Mouse (Mus musculus) urinary bladder, adult 18-20 months (tissue): ENCODE results near the gene B020004J07Rik.
"Not testable (repeated sequence)": the region's sequence is repeated elsewhere in the genome, so short reads cannot be mapped to it uniquely, and the experiment has no call there.

Experiments used
- DNase-seq, 2 experiments: peaks; one replicate each; pipeline ENCODE4 v3.0.0; 2022; ENCODE audit warnings: low spot score in 2 of 2, mixed read lengths in 2 of 2

The B020004J07Rik gene

DNA sequence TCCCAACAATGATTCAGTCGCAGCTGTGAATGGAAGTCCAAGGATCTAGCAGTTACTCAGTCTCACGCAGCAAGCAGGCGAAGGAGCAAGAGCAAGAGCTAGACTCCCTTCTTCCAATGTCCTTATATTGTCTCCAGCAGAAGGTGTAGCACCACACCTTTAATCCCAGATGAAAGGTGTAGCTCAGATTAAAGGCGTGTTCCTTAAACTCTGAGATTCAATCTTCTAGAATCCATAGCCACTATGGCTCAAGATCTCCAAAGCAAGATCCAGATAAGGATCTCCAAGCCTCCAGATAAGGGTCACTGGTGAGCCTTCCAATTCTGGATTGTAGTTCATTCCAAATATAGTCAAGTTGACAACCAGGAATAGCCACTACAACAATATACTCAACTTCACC, at the start of gene B020004J07Rik:
B020004J07Rik (minus strand) TSS at position 101 of the 400 bp plus-strand sequence.
- not testable (repeated sequence) for DNase-seq

DNA sequence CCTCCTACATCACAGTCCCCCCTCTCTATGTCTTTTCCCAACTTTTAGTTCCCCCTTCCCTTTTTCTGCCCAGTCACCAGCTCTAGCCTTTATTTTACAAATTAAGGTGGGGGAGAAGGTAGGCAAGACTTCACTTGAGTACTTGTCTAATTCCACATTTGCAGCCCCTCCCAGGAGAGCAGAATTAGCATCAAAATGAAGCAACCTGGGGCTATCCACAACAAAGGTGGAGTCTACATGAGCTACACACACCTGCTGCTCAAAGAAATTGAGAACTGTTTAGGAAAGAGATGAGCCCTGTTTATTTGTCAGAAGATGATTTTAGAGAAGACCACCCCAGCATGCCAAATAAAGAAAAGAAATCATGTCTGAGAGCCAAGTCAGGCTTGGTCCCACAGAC, 45.6 kb upstream of the B020004J07Rik start:
- no peak for DNase-seq

DNA sequence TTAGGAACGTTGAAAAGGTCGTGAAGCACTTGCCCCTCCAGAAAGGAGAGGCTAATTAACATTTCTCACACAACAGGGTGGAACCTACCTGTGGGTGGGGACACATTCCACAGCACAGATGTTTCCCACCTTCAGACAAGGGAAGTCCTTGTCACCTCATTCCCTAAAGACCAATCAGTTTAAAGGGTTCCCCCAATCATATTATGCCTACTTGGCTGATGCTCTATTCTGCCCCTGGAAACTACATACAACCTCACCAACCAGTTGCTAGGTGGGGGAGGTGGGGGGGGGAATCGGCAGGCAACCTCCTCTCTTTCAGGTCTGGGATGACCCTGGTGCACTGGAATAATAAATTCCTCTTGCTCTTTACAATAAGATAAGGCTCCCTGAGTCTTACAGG, 39.8 kb upstream of the B020004J07Rik start:
- DNase-seq: no peak

DNA sequence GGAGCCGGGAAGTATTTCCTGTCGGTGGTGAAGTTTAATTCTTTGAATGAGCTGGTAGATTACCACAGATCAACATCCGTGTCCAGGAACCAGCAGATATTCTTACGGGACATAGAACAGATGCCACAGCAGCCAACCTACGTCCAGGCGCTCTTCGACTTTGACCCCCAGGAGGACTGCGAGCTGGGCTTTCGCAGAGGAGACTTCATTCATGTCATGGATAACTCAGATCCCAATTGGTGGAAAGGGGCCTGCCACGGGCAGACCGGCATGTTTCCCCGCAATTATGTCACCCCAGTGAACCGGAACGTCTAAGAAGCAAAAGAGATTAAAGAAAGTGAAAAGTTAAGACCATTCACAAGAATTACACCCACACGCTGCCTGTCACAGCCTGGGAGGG, 31.9 kb upstream of the B020004J07Rik start:
- DNase-seq: not testable (repeated sequence)

DNA sequence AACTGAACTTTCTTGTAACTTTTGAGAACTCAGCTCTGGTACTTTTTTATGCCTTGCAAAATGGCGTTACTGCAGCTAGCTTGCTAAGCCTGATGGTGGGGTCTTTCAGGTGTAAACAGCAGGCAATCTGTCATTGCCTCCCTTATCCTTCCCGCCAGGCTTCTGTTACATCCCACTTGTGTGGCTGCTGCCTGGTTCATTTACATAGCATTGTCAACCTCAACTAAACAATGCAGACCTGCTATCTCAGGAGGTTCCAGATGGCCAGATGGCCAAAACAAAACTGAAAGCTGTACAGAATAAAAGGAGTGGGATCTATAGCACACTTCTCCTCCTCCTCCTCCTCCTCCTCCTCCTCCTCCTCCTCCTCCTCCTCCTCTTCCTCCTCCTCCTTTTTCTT, 28.2 kb upstream of the B020004J07Rik start:
- not testable (repeated sequence) for DNase-seq

DNA sequence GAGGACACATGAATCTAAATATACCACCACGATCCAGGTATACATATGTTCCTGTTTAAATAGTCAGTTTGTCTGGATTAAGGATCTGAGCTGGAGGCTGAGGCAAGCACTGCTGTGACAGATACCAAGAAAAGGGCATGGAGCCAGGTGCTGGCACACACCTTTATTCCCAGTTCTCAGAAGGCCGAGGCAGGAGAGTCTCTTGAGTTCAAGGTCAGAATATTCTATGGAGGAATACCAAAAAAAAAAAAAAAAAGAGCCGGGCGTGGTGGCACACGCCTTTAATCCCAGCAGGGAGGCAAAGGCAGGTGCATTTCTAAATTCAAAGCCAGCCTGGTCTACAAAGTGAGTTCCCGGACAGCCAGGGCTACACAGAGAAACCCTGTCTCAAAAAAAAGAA, 18.5 kb upstream of the B020004J07Rik start:
- DNase-seq: no peak

DNA sequence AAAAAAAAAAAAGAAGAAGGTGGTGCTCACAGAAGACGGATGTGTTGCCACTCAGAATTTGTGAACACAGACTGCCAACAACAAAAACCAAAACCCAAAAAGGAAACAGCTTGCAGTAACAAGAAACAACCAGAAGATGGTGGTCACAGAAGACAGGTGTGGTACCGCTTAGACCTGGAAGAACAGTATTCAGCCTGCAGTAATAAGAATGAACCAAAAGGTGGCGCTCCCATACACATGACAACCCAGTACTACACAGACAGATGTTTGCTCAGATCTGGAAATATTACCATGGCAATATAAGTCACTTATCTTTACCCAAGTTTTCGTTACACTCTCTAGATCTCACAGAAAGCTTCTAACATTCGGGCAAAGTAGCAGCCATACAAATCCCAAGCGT, 17.1 kb upstream of the B020004J07Rik start:
- DNase-seq: no peak

DNA sequence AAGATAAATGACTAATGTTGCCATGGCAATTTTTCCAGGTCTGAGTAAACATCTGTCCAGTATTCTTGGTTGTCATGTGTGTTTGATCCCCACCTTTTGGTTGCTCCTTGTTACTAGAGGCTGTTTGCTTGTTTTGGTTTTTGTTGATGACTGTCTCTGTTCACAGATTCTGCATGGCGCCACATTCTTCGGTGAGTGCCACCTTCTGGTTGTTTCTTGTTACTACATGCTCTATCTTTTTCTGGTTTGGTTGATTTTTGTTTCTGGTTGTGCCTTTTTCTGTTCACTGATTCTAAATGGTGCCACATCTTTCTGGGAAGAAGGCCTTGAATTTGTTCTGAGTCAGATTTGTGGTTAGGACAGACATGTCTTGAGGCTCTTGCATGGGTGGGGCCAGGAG, 7.1 kb upstream of the B020004J07Rik start:
- DNase-seq: no peak
